Mouse (Mus musculus): Measurements from ENCODE around the gene Fam98c. TPM values are rescaled to one million over a fixed set of nuclear protein-coding genes. Genes with fewer than 3 reads are reported as not detected.
A peak's percentile ranks its signal among the peaks of the same experiment; 100 is the strongest.
"Not testable (repeated sequence)": the region's sequence is repeated elsewhere in the genome, so short reads cannot be mapped to it uniquely, and the experiment has no call there.

Gene Fam98c
- polyA plus RNA-seq (2015; fragmentation: Nextera tagmentation; extraction: Ambion mirVana) = 8.1 and 8.5 TPM in 2 replicates

GRCm38 (mm10) chr7:29155838-29156782 lies at the start of gene Fam98c:
Gene Fam98c, minus strand, starts transcription at chr7:29156234.
- H3K36me3 ChIP-seq = peaks cover 9% of the 10 kb centered on the region
- peaks cover 20% of the 10 kb centered on the region for H3K4me1 ChIP-seq (replicated peaks)
- ATAC-seq (ENCODE audit: low read depth) (peak; percentile 75), DNase-seq (peak; percentile 71)
- 0 out of 2 replicates have a peak, but pooled peaks cover 4% of the 10 kb centered on the region for H3K9me3 ChIP-seq (replicated peaks)
- WGBS (ENCODE audit: insufficient replicate concordance) = 2% methylated on average over 65 of the region's 68 CpGs
- H3K27ac ChIP-seq = peak within 1 kb of the TSS; percentile 77
- H3K9ac ChIP-seq = peak within 1 kb of the TSS; percentile 84
- peaks cover 32% of the 10 kb centered on the region for H3K27me3 ChIP-seq
- peak within 1 kb of the TSS; percentile 100 for H3K4me2 ChIP-seq
- H3K4me3 ChIP-seq (replicated peaks) = peak within 1 kb of the TSS; percentile 85

GRCm38 (mm10) chr7:29202577-29202976 lies 46.5 kb upstream of the Fam98c start:
- no peak for ATAC-seq (ENCODE audit: low read depth)
- no peak overlapping the region for H3K4me2 ChIP-seq
- no peak overlapping the region for H3K27ac ChIP-seq
- DNase-seq = no peak
- H3K36me3 ChIP-seq = no peaks in the 10 kb centered on the region
- WGBS (ENCODE audit: insufficient replicate concordance) = 56% methylated on average over 6 of the region's 6 CpGs
- no peaks in the 10 kb centered on the region for H3K9me3 ChIP-seq (replicated peaks)
- H3K4me3 ChIP-seq (replicated peaks) = no peak overlapping the region
- H3K27me3 ChIP-seq = 0 out of 2 replicates have a peak, but pooled peaks cover 2% of the 10 kb centered on the region
- H3K9ac ChIP-seq = no peak overlapping the region
- no peaks in the 10 kb centered on the region for H3K4me1 ChIP-seq (replicated peaks)

- not testable (repeated sequence) for H3K4me3 ChIP-seq (replicated peaks); DNase-seq; ATAC-seq (ENCODE audit: low read depth); H3K27me3 ChIP-seq; H3K9ac ChIP-seq; H3K27ac ChIP-seq; H3K4me2 ChIP-seq; H3K4me1 ChIP-seq (replicated peaks); H3K36me3 ChIP-seq; H3K9me3 ChIP-seq (replicated peaks)
- WGBS (ENCODE audit: insufficient replicate concordance) = 67% methylated on average over 1 of the region's 1 CpGs
Measured at GRCm38 (mm10) chr7:29194230-29194629, 38.2 kb upstream of the Fam98c start.

- H3K9me3 ChIP-seq (replicated peaks); H3K27me3 ChIP-seq; DNase-seq; H3K9ac ChIP-seq; ATAC-seq (ENCODE audit: low read depth); H3K4me3 ChIP-seq (replicated peaks); H3K27ac ChIP-seq: not testable (repeated sequence)
- H3K4me2 ChIP-seq = 0 out of 2 replicates have a peak overlapping the region, but pooled peaks have one; percentile 91
- H3K36me3 ChIP-seq = peaks cover 17% of the 10 kb centered on the region
- peaks cover 28% of the 10 kb centered on the region for H3K4me1 ChIP-seq (replicated peaks)
- 64% methylated on average over 4 of the region's 4 CpGs for WGBS (ENCODE audit: insufficient replicate concordance)
Measured at GRCm38 (mm10) chr7:29181323-29181722, 25.3 kb upstream of the Fam98c start.

GRCm38 (mm10) chr7:29180854-29181236 lies 24.8 kb upstream of the Fam98c start:
- ATAC-seq (ENCODE audit: low read depth) = no peak
- peaks cover 28% of the 10 kb centered on the region for H3K4me1 ChIP-seq (replicated peaks)
- WGBS (ENCODE audit: insufficient replicate concordance) = 40% methylated on average over 5 of the region's 5 CpGs

GRCm38 (mm10) chr7:29180077-29180853 lies 24.2 kb upstream of the Fam98c start, which contains the start of gene Psmd8:
Gene Psmd8, minus strand, starts transcription at chr7:29180701.
- peak within 1 kb of the TSS; percentile 87 for H3K9ac ChIP-seq
- no peaks in the 10 kb centered on the region for H3K27me3 ChIP-seq
- peak within 1 kb of the TSS; percentile 59 for H3K27ac ChIP-seq
- H3K4me3 ChIP-seq (replicated peaks) = peak within 1 kb of the TSS; percentile 85
- peaks cover 28% of the 10 kb centered on the region for H3K4me1 ChIP-seq (replicated peaks)
- H3K36me3 ChIP-seq = peaks cover 28% of the 10 kb centered on the region
- H3K4me2 ChIP-seq = peak within 1 kb of the TSS; percentile 91
- peak; percentile 95 for DNase-seq
- ATAC-seq (ENCODE audit: low read depth) = peak; percentile 93
- under 1% methylated on average over 62 of the region's 62 CpGs for WGBS (ENCODE audit: insufficient replicate concordance)
- H3K9me3 ChIP-seq (replicated peaks) = no peaks in the 10 kb centered on the region

More at GRCm38 (mm10) chr7:29180854-29181236, 24.8 kb upstream of the Fam98c start:
- H3K4me3 ChIP-seq (replicated peaks) = peak overlapping the region; percentile 85
- H3K27ac ChIP-seq = peak overlapping the region; percentile 43
- H3K27me3 ChIP-seq = no peaks in the 10 kb centered on the region
- peak overlapping the region; percentile 91 for H3K4me2 ChIP-seq
- H3K36me3 ChIP-seq = peaks cover 22% of the 10 kb centered on the region
- DNase-seq = no peak
- H3K9me3 ChIP-seq (replicated peaks) = no peaks in the 10 kb centered on the region
- peak overlapping the region; percentile 50; the same call in 1 of the 2 replicates for H3K9ac ChIP-seq

GRCm38 (mm10) chr7:29179323-29179722 lies 23.3 kb upstream of the Fam98c start:
- peak overlapping the region; percentile 59; the same call in 1 of the 2 replicates for H3K27ac ChIP-seq
- no peaks in the 10 kb centered on the region for H3K9me3 ChIP-seq (replicated peaks)
- H3K4me1 ChIP-seq (replicated peaks) = peaks cover 28% of the 10 kb centered on the region
- no peak for ATAC-seq (ENCODE audit: low read depth)
- no peaks in the 10 kb centered on the region for H3K27me3 ChIP-seq
- peak overlapping the region; percentile 85 for H3K4me3 ChIP-seq (replicated peaks)
- H3K36me3 ChIP-seq = peaks cover 37% of the 10 kb centered on the region
- DNase-seq = no peak
- peak overlapping the region; percentile 87 for H3K9ac ChIP-seq
- peak overlapping the region; percentile 91 for H3K4me2 ChIP-seq
- WGBS (ENCODE audit: insufficient replicate concordance) = 14% methylated on average over 7 of the region's 7 CpGs

- no peak overlapping the region for H3K9ac ChIP-seq
- peaks cover 28% of the 10 kb centered on the region for H3K4me1 ChIP-seq (replicated peaks)
- 91% methylated on average over 4 of the region's 4 CpGs for WGBS (ENCODE audit: insufficient replicate concordance)
- ATAC-seq (ENCODE audit: low read depth) (no peak), DNase-seq (no peak)
- peaks cover 8% of the 10 kb centered on the region for H3K27me3 ChIP-seq
- no peaks in the 10 kb centered on the region for H3K9me3 ChIP-seq (replicated peaks)
- no peak overlapping the region; the same call in 1 of the 2 replicates for H3K4me2 ChIP-seq
- H3K27ac ChIP-seq = no peak overlapping the region
- peak overlapping the region; percentile 85; the same call in 1 of the 2 replicates for H3K4me3 ChIP-seq (replicated peaks)
- H3K36me3 ChIP-seq = peaks cover 49% of the 10 kb centered on the region
Measured at GRCm38 (mm10) chr7:29178106-29178505, 22.1 kb upstream of the Fam98c start.

- Histone ChIP-seq H3K9ac (no peak overlapping the region), H3K4me2 (peak overlapping the region; percentile 74; the same call in 1 of the 2 replicates), H3K27ac (no peak overlapping the region), H3K27me3 (peaks cover 64% of the 10 kb centered on the region), H3K4me1 (replicated peaks) (peaks cover 37% of the 10 kb centered on the region), H3K36me3 (peaks cover 45% of the 10 kb centered on the region), H3K4me3 (replicated peaks) (no peak overlapping the region), H3K9me3 (replicated peaks) (no peaks in the 10 kb centered on the region)
- DNase-seq (no peak), ATAC-seq (ENCODE audit: low read depth) (no peak)
- WGBS (ENCODE audit: insufficient replicate concordance) = 54% methylated on average over 32 of the region's 32 CpGs
Measured at GRCm38 (mm10) chr7:29172390-29173016, 16.5 kb upstream of the Fam98c start.

- H3K9me3 ChIP-seq (replicated peaks) = no peaks in the 10 kb centered on the region
- WGBS (ENCODE audit: insufficient replicate concordance) = 7% methylated on average over 34 of the region's 34 CpGs
- peaks cover 40% of the 10 kb centered on the region for H3K36me3 ChIP-seq
- peak overlapping the region; percentile 74 for H3K4me2 ChIP-seq
- peaks cover 37% of the 10 kb centered on the region for H3K4me1 ChIP-seq (replicated peaks)
- H3K27me3 ChIP-seq = peaks cover 71% of the 10 kb centered on the region
- DNase-seq (no peak), ATAC-seq (ENCODE audit: low read depth) (no peak)
- peak overlapping the region; percentile 56 for H3K4me3 ChIP-seq (replicated peaks)
- H3K9ac ChIP-seq = peak overlapping the region; percentile 54; the same call in 1 of the 2 replicates
- H3K27ac ChIP-seq = no peak overlapping the region
Measured at GRCm38 (mm10) chr7:29171562-29172097, 15.6 kb upstream of the Fam98c start.
